Mouse (Mus musculus) lung, postnatal 0 days (tissue): Measurements from ENCODE around the gene Ston1.

ENCODE experiments used
- CTCF ChIP-seq: IDR thresholded peaks from 2 replicates; pipeline ENCODE4 v1.5.1; 2016; ENCODE audit warnings: antibody characterized with exemption, mild to moderate bottlenecking
- EP300 ChIP-seq: IDR thresholded peaks from 2 replicates; pipeline ENCODE4 v1.6.1; 2016; ENCODE audit warnings: antibody characterized with exemption, mild to moderate bottlenecking, control low read depth

DNA sequence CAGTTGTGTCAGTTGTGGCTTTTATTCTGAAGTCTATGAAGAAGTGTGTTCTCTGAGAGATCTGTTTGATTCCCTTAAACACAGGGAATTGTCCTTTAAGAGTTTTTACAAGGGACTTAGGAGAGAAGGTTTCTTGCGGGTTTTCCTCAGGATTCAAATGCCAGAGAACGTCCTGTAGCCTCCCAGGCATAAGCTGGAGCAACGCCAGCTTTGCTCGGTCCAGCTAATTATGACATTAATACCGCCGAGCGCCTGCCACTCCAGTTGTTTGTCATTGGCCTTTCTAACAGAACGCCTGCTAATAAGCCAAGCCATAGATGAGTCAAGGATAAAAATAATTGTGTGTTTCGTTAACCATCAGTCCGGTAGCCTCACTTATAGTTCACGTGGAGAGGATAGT lies 90.7 kb downstream of the Ston1 start:
- TF ChIP-seq CTCF (no peak), EP300 (no peak)
